Mouse (Mus musculus) neural tube, embryonic 15.5 days (tissue): ENCODE measurements around the gene Keg1. TPM values are rescaled to one million over a fixed set of nuclear protein-coding genes. Genes with fewer than 3 reads are reported as not detected.
"Not testable (repeated sequence)": the region's sequence is repeated elsewhere in the genome, so short reads cannot be mapped to it uniquely, and the experiment has no call there.

Experiments
- ATAC-seq: fragments of 200-750 bp; cut with Nextera tagmentation; 2 replicates; pipeline ENCODE4 v1.8.0; 2017; ENCODE audit warnings: mild to moderate bottlenecking, moderate TSS enrichment, moderate library complexity; ENCODE audit not compliant: low FRiP score
- H3K27ac ChIP-seq: fragments of 300-500 bp; sonication (generic); replicated peaks from 2 replicates; pipeline ENCODE4 v1.5.1; 2015; ENCODE audit warnings: mild to moderate bottlenecking, inconsistent platforms
- H3K27me3 ChIP-seq: fragments of 300-500 bp; sonication (generic); replicated peaks from 2 replicates; pipeline ENCODE4 v1.6.1; 2015; ENCODE audit warnings: inconsistent platforms
- H3K36me3 ChIP-seq: fragments of 300-500 bp; sonication (generic); 2 replicates; pipeline ENCODE4 v1.6.1; 2015; ENCODE audit warnings: inconsistent platforms
- H3K4me1 ChIP-seq: fragments of 300-500 bp; sonication (generic); 2 replicates; pipeline ENCODE4 v1.6.1; 2015; ENCODE audit warnings: inconsistent platforms
- H3K4me2 ChIP-seq: fragments of 300-500 bp; sonication (generic); 2 replicates; pipeline ENCODE4 v1.6.1; 2015; ENCODE audit warnings: inconsistent platforms, mild to moderate bottlenecking, moderate library complexity
- H3K4me3 ChIP-seq: fragments of 300-500 bp; sonication (generic); replicated peaks from 2 replicates; pipeline ENCODE4 v1.5.1; 2015; ENCODE audit warnings: mild to moderate bottlenecking, inconsistent platforms
- H3K9ac ChIP-seq: fragments of 300-500 bp; sonication (generic); replicated peaks from 2 replicates; pipeline ENCODE4 v1.6.1; 2015; ENCODE audit warnings: mild to moderate bottlenecking, inconsistent platforms
- H3K9me3 ChIP-seq: fragments of 300-500 bp; sonication (generic); replicated peaks from 2 replicates; pipeline ENCODE4 v1.6.1; 2016; ENCODE audit warnings: inconsistent platforms
- WGBS: fragments of 180-500 bp; shearing (Covaris S2); methylation state at CpG from one replicate; pipeline ENCODE4 v1.1.7; 2015; ENCODE audit warnings: mixed read lengths; 5-methylcytosine and 5-hydroxymethylcytosine counted together
- polyA plus RNA-seq: library from polyadenylated mRNA; unstranded; fragments of >200 nt; fragmentation: Nextera tagmentation; extraction: Ambion mirVana; gene quantifications from 2 replicates; pipeline ENCODE4 v1.2.1, GENCODE M21; 2015

Keg1 gene
- polyA plus RNA-seq, result 0.14 TPM in 1 of 2 replicates, not detected in the other

GRCm38 (mm10) chr19:12695590-12695989 is at the start of gene Keg1:
Gene Keg1 (plus strand): TSS chr19:12695786.
- WGBS, result 79% methylated on average over 3 of the region's 3 CpGs
- no peaks in the 10 kb centered on the region for H3K4me1 ChIP-seq
- ATAC-seq, result no peak
- no peak within 1 kb of the TSS for H3K4me3 ChIP-seq
- no peaks in the 10 kb centered on the region for H3K36me3 ChIP-seq
- no peak within 1 kb of the TSS for H3K4me2 ChIP-seq
- H3K9me3 ChIP-seq, result no peaks in the 10 kb centered on the region
- H3K27me3 ChIP-seq, result no peaks in the 10 kb centered on the region
- H3K27ac ChIP-seq, result no peak within 1 kb of the TSS
- no peak within 1 kb of the TSS for H3K9ac ChIP-seq

- Histone ChIP-seq H3K4me1 (no peaks in the 10 kb centered on the region), H3K36me3 (no peaks in the 10 kb centered on the region), H3K9me3 (no peaks in the 10 kb centered on the region), H3K27ac (no peak overlapping the region), H3K4me2 (no peak overlapping the region), H3K4me3 (no peak overlapping the region), H3K27me3 (no peaks in the 10 kb centered on the region), H3K9ac (no peak overlapping the region)
- ATAC-seq, result no peak
Measured at GRCm38 (mm10) chr19:12649511-12649910, 46.1 kb upstream of the Keg1 start.

- ATAC-seq, result no peak
- H3K27ac ChIP-seq, result no peak overlapping the region
- H3K9me3 ChIP-seq, result 0 out of 2 replicates have a peak, but pooled peaks cover 5% of the 10 kb centered on the region
- H3K4me2 ChIP-seq, result no peak overlapping the region
- no peak overlapping the region for H3K9ac ChIP-seq
- no peaks in the 10 kb centered on the region for H3K4me1 ChIP-seq
- WGBS, result 80% methylated on average over 1 of the region's 1 CpGs
- no peaks in the 10 kb centered on the region for H3K27me3 ChIP-seq
- no peaks in the 10 kb centered on the region for H3K36me3 ChIP-seq
- H3K4me3 ChIP-seq, result no peak overlapping the region
Measured at GRCm38 (mm10) chr19:12666156-12666555, 29.4 kb upstream of the Keg1 start.

GRCm38 (mm10) chr19:12668601-12669000 is 27.0 kb upstream of the Keg1 start:
- not testable (repeated sequence) for H3K4me1 ChIP-seq, ATAC-seq, H3K36me3 ChIP-seq, H3K4me3 ChIP-seq, H3K9ac ChIP-seq, H3K27me3 ChIP-seq, H3K27ac ChIP-seq, H3K4me2 ChIP-seq, H3K9me3 ChIP-seq
- 94% methylated on average over 3 of the region's 3 CpGs for WGBS

GRCm38 (mm10) chr19:12670139-12670538 is 25.4 kb upstream of the Keg1 start, which contains the start of gene Olfr1442:
Gene Olfr1442 (plus strand): TSS chr19:12670439.
- H3K9ac ChIP-seq, result no peak within 1 kb of the TSS
- no peak within 1 kb of the TSS for H3K4me2 ChIP-seq
- no peak within 1 kb of the TSS for H3K4me3 ChIP-seq
- ATAC-seq, result no peak
- no peaks in the 10 kb centered on the region for H3K4me1 ChIP-seq
- H3K9me3 ChIP-seq, result no peaks in the 10 kb centered on the region
- H3K27me3 ChIP-seq, result no peaks in the 10 kb centered on the region
- H3K36me3 ChIP-seq, result no peaks in the 10 kb centered on the region
- no peak within 1 kb of the TSS for H3K27ac ChIP-seq

- 88% methylated on average over 4 of the region's 4 CpGs for WGBS
- no peaks in the 10 kb centered on the region for H3K9me3 ChIP-seq
Measured at GRCm38 (mm10) chr19:12671051-12671450, 24.5 kb upstream of the Keg1 start.

GRCm38 (mm10) chr19:12677812-12678211 is 17.8 kb upstream of the Keg1 start, which contains the start of gene Olfr1443:
Gene Olfr1443 (plus strand): TSS chr19:12678112.
- 82% methylated on average over 3 of the region's 3 CpGs for WGBS
- H3K4me1 ChIP-seq, result no peaks in the 10 kb centered on the region
- no peaks in the 10 kb centered on the region for H3K36me3 ChIP-seq
- no peak within 1 kb of the TSS for H3K4me3 ChIP-seq
- ATAC-seq, result no peak
- no peaks in the 10 kb centered on the region for H3K27me3 ChIP-seq
- no peak within 1 kb of the TSS for H3K27ac ChIP-seq
- H3K4me2 ChIP-seq, result no peak within 1 kb of the TSS
- no peaks in the 10 kb centered on the region for H3K9me3 ChIP-seq
- H3K9ac ChIP-seq, result no peak within 1 kb of the TSS

More at GRCm38 (mm10) chr19:12671051-12671450, 24.5 kb upstream of the Keg1 start:
- no peak for ATAC-seq
- Histone ChIP-seq H3K4me3 (no peak overlapping the region), H3K27ac (no peak overlapping the region), H3K4me1 (no peaks in the 10 kb centered on the region), H3K9ac (no peak overlapping the region), H3K36me3 (no peaks in the 10 kb centered on the region), H3K4me2 (no peak overlapping the region), H3K27me3 (no peaks in the 10 kb centered on the region)

GRCm38 (mm10) chr19:12684638-12685037 is 10.9 kb upstream of the Keg1 start:
- Histone ChIP-seq H3K4me2 (no peak overlapping the region), H3K4me3 (no peak overlapping the region)
- ATAC-seq, result no peak

GRCm38 (mm10) chr19:12685231-12685630 is 10.4 kb upstream of the Keg1 start:
- no peak for ATAC-seq
- no peaks in the 10 kb centered on the region for H3K36me3 ChIP-seq
- H3K9me3 ChIP-seq, result no peaks in the 10 kb centered on the region
- H3K4me2 ChIP-seq, result no peak overlapping the region
- H3K4me1 ChIP-seq, result no peaks in the 10 kb centered on the region
- no peak overlapping the region for H3K9ac ChIP-seq
- no peaks in the 10 kb centered on the region for H3K27me3 ChIP-seq
- no peak overlapping the region for H3K27ac ChIP-seq
- H3K4me3 ChIP-seq, result no peak overlapping the region

More at GRCm38 (mm10) chr19:12684638-12685037, 10.9 kb upstream of the Keg1 start:
- Histone ChIP-seq H3K27ac (no peak overlapping the region), H3K9ac (no peak overlapping the region), H3K36me3 (no peaks in the 10 kb centered on the region), H3K9me3 (no peaks in the 10 kb centered on the region), H3K27me3 (no peaks in the 10 kb centered on the region), H3K4me1 (no peaks in the 10 kb centered on the region)

GRCm38 (mm10) chr19:12696221-12696620 is 635 bp downstream of the Keg1 start:
- ATAC-seq, result no peak
- H3K4me3 ChIP-seq, result no peak overlapping the region
- H3K4me2 ChIP-seq, result no peak overlapping the region
- no peaks in the 10 kb centered on the region for H3K9me3 ChIP-seq
- H3K9ac ChIP-seq, result no peak overlapping the region
- no peak overlapping the region for H3K27ac ChIP-seq
- H3K27me3 ChIP-seq, result no peaks in the 10 kb centered on the region
- H3K4me1 ChIP-seq, result no peaks in the 10 kb centered on the region
- H3K36me3 ChIP-seq, result no peaks in the 10 kb centered on the region

GRCm38 (mm10) chr19:12708458-12708857 is 12.9 kb downstream of the Keg1 start:
- no peaks in the 10 kb centered on the region for H3K36me3 ChIP-seq
- H3K9me3 ChIP-seq, result no peaks in the 10 kb centered on the region
- H3K4me3 ChIP-seq, result no peak overlapping the region
- no peak overlapping the region for H3K27ac ChIP-seq
- 76% methylated on average over 2 of the region's 2 CpGs for WGBS
- H3K4me1 ChIP-seq, result no peaks in the 10 kb centered on the region
- H3K27me3 ChIP-seq, result no peaks in the 10 kb centered on the region
- H3K9ac ChIP-seq, result no peak overlapping the region
- no peak overlapping the region for H3K4me2 ChIP-seq
- ATAC-seq, result no peak

- no peaks in the 10 kb centered on the region for H3K27me3 ChIP-seq
- no peak overlapping the region for H3K9ac ChIP-seq
- H3K4me1 ChIP-seq, result no peaks in the 10 kb centered on the region
- H3K27ac ChIP-seq, result no peak overlapping the region
- H3K4me2 ChIP-seq, result no peak overlapping the region
- no peaks in the 10 kb centered on the region for H3K36me3 ChIP-seq
- no peak for ATAC-seq
- H3K9me3 ChIP-seq, result no peaks in the 10 kb centered on the region
- H3K4me3 ChIP-seq, result no peak overlapping the region
Measured at GRCm38 (mm10) chr19:12708986-12709385, 13.4 kb downstream of the Keg1 start.

- H3K27ac ChIP-seq, result no peak overlapping the region
- no peak overlapping the region for H3K4me3 ChIP-seq
- no peaks in the 10 kb centered on the region for H3K9me3 ChIP-seq
- H3K36me3 ChIP-seq, result no peaks in the 10 kb centered on the region
- no peaks in the 10 kb centered on the region for H3K27me3 ChIP-seq
- H3K9ac ChIP-seq, result no peak overlapping the region
- no peaks in the 10 kb centered on the region for H3K4me1 ChIP-seq
- H3K4me2 ChIP-seq, result no peak overlapping the region
- ATAC-seq, result no peak
- 85% methylated on average over 6 of the region's 6 CpGs for WGBS
Measured at GRCm38 (mm10) chr19:12719189-12719588, 23.6 kb downstream of the Keg1 start.
